Mouse (Mus musculus): Measurements from ENCODE around the gene Olfr742.

Gene Olfr742

GRCm38 (mm10) chr14:50503300-50503699 lies at the start of gene Olfr742:
Olfr742 (plus strand) TSS chr14:50503600.
- DNase-seq, result no peak

GRCm38 (mm10) chr14:50472438-50472837 lies 31.0 kb upstream of the Olfr742 start, which contains the start of gene Olfr741:
Olfr741 (plus strand) TSS chr14:50472738.
- DNase-seq, result no peak

- DNase-seq, result no peak
Measured at GRCm38 (mm10) chr14:50478406-50478805, 25.0 kb upstream of the Olfr742 start.

GRCm38 (mm10) chr14:50521539-50521938 lies 18.1 kb downstream of the Olfr742 start, which contains the start of gene Olfr743:
Olfr743 (plus strand) TSS chr14:50521839.
- no peak for DNase-seq

- no peak for DNase-seq
Measured at GRCm38 (mm10) chr14:50552734-50553133, 49.3 kb downstream of the Olfr742 start.

All from lung, adult 18-20 months (tissue).